Mouse (Mus musculus) heart, adult 9 months (tissue): Measurements from ENCODE around the gene Chaf1a.
"Not testable (repeated sequence)": the region's sequence is repeated elsewhere in the genome, so short reads cannot be mapped to it uniquely, and the experiment has no call there.

Source experiments
- DNase-seq, 2 experiments: peaks; one replicate each; pipeline ENCODE4 v3.0.0; 2022; ENCODE audit warnings: low spot score in 2 of 2

Chaf1a gene

GRCm38 (mm10) chr17:56038583-56039261 lies 1.5 kb upstream of the Chaf1a start:
- no peak for DNase-seq

DNA sequence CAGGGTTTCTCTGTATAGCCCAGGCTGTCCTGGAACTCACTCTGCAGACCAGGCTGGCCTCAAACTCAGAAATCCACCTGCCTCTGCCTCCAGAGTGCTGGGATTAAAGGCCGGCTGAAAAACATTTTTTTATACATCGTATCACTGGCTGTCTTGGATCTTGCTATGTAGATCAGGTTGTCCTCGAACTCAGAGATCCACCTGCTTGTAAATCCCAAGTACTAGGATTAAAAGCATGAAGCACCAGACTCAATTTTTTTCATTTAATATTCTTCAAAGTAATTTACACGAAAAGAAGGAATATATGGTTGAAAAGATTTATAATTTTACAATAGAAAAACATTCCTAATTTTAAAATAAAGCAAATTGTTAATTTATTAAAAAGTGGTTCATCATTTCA lies 894 bp upstream of the Chaf1a start:
- no peak for DNase-seq

DNA sequence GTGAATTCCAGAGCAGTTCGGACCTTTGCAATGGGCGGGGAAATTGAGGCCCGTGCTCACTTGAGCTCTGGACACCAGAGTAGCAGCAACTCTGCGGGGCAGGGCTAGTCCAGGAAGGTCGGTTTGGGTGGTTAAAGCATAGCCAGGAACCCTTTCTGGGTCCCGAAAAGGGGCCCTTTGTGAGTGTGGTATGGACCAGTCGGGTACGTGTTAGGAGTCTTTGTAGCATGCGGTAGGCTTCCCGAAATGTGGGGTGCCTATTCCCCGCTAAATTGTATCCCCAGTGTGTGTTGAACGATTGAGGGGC lies 571 bp downstream of the Chaf1a start:
- no peak for DNase-seq

GRCm38 (mm10) chr17:56051369-56051768 lies 11.1 kb downstream of the Chaf1a start:
- no peak for DNase-seq

DNA sequence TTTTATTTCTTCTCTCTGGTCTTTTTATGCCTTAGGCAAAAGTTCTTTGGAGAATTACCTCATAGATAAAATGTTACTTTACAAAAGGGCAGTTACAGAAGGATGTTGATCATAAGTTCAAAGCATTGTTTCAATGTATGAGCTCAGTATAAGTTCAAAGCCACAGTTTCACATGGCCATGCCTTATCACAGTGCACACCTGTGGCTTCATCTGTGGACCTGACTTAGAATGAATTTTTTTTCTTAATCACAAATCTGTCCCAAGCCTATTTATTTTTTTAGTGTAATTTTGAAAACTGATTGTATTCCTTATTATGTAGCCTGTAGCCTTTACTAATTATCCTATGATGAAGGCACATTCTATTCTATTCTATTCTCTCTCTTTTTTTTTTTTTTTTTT lies 14.7 kb downstream of the Chaf1a start:
- DNase-seq, result no peak

DNA sequence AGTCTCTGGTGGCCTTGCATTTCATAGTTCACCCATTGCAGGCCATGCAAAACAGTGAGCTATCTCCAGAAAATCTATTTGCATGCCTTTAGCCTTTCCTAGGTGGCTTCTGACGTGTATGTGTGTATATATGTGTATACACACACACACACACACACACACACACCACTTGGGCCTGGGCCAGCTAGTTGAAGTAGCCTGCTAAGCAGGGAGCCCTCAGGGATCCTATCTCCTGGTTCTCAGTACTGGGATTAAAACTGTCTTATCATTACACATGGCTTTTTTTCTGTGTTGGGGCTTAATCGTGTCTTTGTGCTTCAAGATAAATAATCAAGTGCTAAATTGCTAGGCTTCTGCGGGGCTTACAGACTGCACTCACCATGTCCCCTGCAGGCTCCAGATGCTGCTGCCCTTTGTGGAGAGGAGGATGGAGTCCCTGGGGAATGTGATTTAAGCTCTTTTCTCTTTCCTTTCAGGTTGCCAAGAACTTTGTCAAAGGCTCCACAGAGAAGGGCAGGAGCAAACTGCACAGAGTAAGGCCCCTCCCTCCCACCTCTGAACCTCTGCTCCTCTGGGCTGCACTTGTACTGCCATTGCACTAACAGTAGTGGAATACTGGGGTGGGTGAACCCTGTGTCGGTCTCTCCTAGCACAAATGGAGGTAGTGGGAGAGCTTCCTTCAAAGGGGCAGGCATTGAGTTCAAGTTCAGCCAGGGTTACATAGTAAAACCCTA lies 15.9 kb downstream of the Chaf1a start:
- DNase-seq, result no peak

DNA sequence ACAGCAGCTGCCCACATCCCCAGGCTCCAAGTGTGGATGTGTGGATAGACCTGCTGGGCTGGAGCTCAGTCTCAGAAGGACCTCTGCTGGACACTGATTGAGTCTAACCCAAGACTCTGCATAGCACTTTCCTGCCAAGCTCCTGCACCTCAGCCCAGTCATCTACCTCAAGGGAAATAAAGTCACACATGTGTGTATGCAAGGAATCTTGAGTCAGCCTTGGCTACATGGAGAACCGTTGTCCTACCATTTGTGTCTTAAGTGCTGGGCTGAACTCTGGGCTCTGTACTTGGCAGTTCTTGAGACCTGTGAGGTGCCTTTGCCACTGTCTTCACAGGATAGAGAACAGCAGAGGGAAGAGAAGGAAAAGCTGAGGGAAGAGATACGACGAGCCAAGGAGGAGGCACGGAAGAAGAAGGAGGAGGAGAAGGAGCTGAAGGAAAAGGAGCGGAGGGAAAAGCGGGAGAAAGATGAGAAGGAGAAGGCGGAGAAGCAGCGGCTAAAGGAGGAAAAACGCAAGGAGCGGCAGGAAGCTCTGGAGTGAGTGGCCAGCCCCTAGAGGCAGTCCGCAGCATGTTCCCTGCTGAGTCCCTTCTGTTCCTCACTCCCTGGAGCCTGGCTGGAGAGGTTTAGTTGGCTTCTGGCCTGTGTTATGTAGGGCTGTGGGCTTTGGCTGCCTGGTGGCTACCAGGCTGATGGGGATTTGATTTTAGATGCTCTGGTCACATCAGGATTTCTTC lies 17.3 kb downstream of the Chaf1a start:
- no peak for DNase-seq

GRCm38 (mm10) chr17:56062081-56062480 lies 21.8 kb downstream of the Chaf1a start:
- DNase-seq, result no peak

DNA sequence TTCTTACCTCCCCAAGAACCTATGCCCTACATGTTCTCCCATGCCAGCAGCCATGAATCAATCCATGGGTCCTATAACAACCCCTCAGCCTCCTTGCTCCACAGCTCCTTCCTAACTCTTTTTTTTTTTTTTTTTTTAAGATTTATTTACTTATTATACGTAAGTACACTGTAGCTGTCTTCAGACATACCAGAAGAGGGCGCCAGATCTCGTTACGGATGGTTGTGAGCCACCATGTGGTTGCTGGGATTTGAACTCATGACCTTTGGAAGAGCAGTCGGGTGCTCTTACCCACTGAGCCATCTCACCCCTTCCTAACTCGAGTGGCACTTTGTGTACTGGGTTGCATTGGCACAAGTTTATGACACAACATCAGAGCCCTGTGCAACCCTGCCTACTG lies 25.5 kb downstream of the Chaf1a start:
- not testable (repeated sequence) for DNase-seq

- no peak for DNase-seq
Measured at GRCm38 (mm10) chr17:56066451-56066850, 26.2 kb downstream of the Chaf1a start.

DNA sequence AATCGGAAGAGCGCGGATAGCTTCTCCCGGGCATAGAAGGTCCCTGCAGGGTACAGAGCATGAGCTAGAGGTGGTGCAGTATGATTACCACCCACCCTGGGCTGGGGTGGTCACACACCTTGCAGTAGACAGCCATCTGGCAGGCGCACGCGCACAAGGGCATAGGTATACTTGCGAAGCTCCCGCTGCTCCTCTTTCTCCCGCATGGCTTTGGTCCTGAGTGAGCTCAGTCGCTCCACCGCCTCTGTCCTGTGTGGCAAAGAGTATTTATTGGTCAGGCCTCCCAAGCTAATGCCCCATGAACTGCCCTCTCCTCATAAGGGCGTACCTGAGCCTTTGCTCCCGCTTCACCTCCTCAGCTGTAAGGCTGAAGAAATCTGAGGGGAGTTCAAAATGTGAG lies 28.8 kb downstream of the Chaf1a start:
- DNase-seq, result no peak

- no peak for DNase-seq
Measured at GRCm38 (mm10) chr17:56071126-56071525, 30.9 kb downstream of the Chaf1a start.

DNA sequence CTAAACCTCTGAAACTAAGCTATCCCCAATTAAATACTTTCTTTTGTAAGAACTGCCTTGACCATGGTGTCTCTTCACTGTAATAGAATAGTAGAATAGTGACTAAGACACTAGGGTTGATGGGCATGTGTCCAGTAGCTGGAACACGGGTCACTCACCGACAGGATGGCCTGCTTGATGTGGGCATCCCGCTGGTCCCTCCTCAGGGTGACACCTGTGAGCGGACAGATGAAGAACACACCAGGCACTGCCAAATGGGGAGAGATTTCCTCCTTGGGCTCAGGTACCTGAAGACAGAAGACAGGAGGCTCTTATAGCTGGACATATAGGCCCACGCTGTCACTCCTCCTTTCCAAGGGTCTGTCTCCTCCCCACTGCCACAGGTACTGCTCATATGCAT lies 32.0 kb downstream of the Chaf1a start:
- no peak for DNase-seq

GRCm38 (mm10) chr17:56074097-56074826 lies 34.0 kb downstream of the Chaf1a start:
- peak; percentile 73 to 81 for DNase-seq

DNA sequence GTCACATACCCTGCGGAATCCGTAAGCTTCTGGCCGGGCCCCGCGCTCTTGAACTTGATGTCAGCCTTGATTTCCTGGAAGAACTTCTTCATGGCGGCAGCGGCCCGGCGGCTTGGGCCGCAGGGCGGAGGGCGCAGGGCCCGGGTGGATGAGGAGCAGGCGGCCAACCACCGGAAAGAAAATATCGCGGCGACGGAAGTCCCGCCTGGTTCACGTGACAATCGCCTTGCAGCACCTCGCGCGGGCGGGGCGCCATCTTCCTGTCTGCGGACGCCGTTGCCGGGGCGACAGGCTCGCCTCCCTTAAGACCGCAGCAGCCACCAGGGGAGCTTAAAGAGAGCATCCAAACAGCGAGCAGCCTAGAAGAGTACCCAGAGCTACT lies 34.6 kb downstream of the Chaf1a start, which contains the start of gene Ubxn6:
Gene Ubxn6 (minus strand): TSS at position 202 of the 382 bp plus-strand sequence.
- peak; percentile 95 to 97 for DNase-seq

DNA sequence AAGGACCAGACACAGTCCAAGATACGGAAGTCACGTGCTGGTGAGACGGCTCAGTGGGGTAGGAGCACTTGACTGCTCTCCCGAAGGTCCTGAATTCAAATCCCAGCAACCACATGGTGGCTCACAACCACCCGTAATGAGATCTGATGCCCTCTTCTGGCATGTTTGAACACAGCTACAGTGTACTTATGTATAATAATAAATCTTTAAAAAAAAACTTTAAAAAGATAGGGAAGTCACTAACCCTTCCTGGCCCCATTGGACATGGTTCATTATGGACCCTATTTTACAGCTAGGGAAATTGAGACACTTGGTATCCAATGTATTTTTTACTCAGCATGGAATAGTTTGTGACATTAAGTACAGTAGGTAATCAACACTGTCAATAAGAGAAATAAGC lies 37.3 kb downstream of the Chaf1a start:
- DNase-seq, result no peak

DNA sequence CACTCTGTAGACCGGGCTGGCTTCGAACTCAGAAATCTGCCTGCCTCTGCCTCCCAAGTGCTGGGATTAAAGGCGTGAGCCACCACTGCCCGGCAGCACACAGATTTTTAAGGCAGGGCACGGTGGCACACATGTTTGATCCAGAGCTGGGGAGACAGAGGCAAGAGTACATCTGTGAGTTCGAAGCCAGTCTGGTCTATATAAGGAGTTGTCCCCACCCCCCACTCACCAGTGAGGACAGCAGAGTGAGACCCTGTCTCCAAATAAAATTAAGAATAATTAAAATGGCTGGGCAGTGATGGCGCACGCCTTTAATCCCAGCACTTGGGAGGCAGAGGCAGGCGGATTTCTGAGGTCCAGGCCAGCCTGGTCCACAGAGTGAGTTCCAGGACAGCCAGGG lies 38.1 kb downstream of the Chaf1a start:
- DNase-seq, result peak; percentile 20 to 34

GRCm38 (mm10) chr17:56078880-56079795 lies 38.9 kb downstream of the Chaf1a start, which contains the start of gene Hdgfl2:
TSS of gene Hdgfl2 (plus strand) at chr17:56079634.
- peak; percentile 100 for DNase-seq

GRCm38 (mm10) chr17:56079921-56080320 lies 39.7 kb downstream of the Chaf1a start:
- peak in 1 of 2 experiments; percentile 22 for DNase-seq

DNA sequence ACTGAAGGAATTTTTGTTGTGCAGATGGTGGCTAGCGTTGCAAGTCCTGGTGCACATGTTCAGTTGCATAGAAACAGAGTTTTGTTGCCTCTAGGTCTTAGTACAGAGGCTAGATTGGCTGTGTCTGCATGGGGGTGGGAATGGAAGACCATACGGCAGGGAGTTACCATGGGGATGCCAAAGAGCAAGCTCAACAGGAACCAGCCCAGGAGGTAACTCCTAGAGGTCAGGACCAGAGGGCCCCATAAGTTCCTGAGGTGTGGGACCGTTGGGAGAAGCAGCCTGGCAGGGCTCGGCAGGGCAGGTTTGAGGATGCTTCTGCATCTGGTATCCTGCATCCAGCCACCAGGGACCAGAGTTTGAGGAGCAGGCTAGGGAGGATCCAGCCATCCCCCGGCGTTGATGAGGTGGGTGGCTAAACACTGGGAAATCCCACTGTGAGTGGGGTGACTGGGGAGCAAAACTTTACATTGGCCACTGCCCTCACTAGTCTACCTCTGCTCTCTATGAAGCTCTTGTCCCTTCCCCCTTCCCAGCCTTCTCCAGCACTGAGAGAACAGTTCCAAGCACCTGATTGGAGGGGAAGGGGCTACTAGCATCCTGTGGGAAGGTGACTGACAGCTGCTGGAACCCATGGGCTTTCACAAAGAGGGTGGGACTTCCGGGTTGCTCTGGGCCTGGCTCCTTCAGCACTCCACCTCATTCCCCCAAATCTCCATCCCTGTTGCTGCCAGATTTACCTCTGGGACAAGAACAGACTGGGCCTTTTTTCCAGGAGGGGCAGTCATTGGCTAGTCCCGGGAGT lies 40.7 kb downstream of the Chaf1a start:
- no peak for DNase-seq
